Mouse (Mus musculus) midbrain, embryonic 14.5 days (tissue): ENCODE measurements at regions not wholly inside any gene's neighbourhood (a gene's known extent, or its start where the extent isn't known, plus 50 kb on each side); places are given as distances from the start of the nearest gene placed in this dataset.
"Not testable (repeated sequence)": the region's sequence is repeated elsewhere in the genome, so short reads cannot be mapped to it uniquely, and the experiment has no call there.

Experiments used
- ATAC-seq: fragments of 200-750 bp; cut with Nextera tagmentation; 2 replicates; pipeline ENCODE4 v1.8.0; 2017; ENCODE audit warnings: moderate number of reproducible peaks, moderate library complexity; ENCODE audit not compliant: low FRiP score, low TSS enrichment
- DNase-seq: peaks from one replicate; pipeline ENCODE4 v3.0.0-alpha.2; 2015
- H3K27ac ChIP-seq: fragments of 300-500 bp; sonication (generic); replicated peaks from 2 replicates; pipeline ENCODE4 v1.5.1; 2014; ENCODE audit warnings: mild to moderate bottlenecking, low read depth, low read length, moderate library complexity
- H3K27me3 ChIP-seq: fragments of 300-500 bp; sonication (generic); 2 replicates; pipeline ENCODE4 v1.6.1; 2014; ENCODE audit warnings: low read length, control low read depth, mixed read lengths; ENCODE audit not compliant: control insufficient read depth, insufficient read depth
- H3K36me3 ChIP-seq: fragments of 300-500 bp; sonication (generic); 2 replicates; pipeline ENCODE4 v1.6.1; 2014; ENCODE audit warnings: low read length, control low read depth; ENCODE audit not compliant: control insufficient read depth, insufficient read depth
- H3K4me1 ChIP-seq: fragments of 300-500 bp; sonication (generic); 2 replicates; pipeline ENCODE4 v1.6.1; 2014; ENCODE audit warnings: mild to moderate bottlenecking, antibody characterized with exemption, low read length, control low read depth; ENCODE audit not compliant: control insufficient read depth, insufficient read depth
- H3K4me2 ChIP-seq: fragments of 300-500 bp; sonication (generic); 2 replicates; pipeline ENCODE4 v1.6.1; 2014; ENCODE audit warnings: mild to moderate bottlenecking, low read length, moderate library complexity
- H3K4me3 ChIP-seq: fragments of 300-500 bp; sonication (generic); replicated peaks from 2 replicates; pipeline ENCODE4 v1.5.1; 2014; ENCODE audit warnings: low read depth, low read length
- H3K9ac ChIP-seq: fragments of 300-500 bp; sonication (generic); replicated peaks from 2 replicates; pipeline ENCODE4 v1.6.1; 2014; ENCODE audit warnings: mild to moderate bottlenecking, low read length, moderate library complexity
- H3K9me3 ChIP-seq: fragments of 300-500 bp; sonication (generic); 2 replicates; pipeline ENCODE4 v1.6.1; 2016; ENCODE audit warnings: low read length, control low read depth, mixed read lengths; ENCODE audit not compliant: control insufficient read depth
- WGBS: fragments of 180-500 bp; shearing (Covaris S2); extraction: QIAGEN DNeasy Blood & Tissue Kit; methylation state at CpG from one replicate; pipeline ENCODE4 v1.1.7; 2014; 5-methylcytosine and 5-hydroxymethylcytosine counted together

DNA sequence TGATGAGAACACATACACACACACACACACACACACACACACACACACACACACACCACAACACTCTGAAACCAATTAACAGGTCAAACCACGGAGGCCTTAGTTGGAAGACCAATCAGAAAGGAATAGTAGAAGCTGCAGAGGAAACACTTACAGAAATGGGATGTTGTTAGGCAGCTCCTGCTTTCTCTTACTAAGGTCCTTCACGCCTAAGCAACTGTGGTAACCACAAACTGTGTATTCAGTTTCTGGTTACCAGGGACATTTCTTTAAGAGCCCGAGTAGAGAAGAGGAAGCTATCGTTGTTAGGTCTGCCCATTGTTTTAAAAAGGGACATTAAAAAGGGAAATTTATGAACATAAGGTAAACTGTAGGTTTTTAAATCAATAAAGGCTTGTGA lies 70.1 kb upstream of the Olfr1507 start:
- no peak overlapping the region for H3K4me2 ChIP-seq
- H3K9ac ChIP-seq: no peak overlapping the region
- H3K27ac ChIP-seq: no peak overlapping the region
- no peaks in the 10 kb centered on the region for H3K27me3 ChIP-seq
- no peaks in the 10 kb centered on the region for H3K36me3 ChIP-seq
- no peaks in the 10 kb centered on the region for H3K9me3 ChIP-seq
- H3K4me3 ChIP-seq: no peak overlapping the region
- H3K4me1 ChIP-seq: no peaks in the 10 kb centered on the region
- DNase-seq: no peak
- ATAC-seq: no peak
- 77% methylated on average over 4 of the region's 4 CpGs for WGBS

DNA sequence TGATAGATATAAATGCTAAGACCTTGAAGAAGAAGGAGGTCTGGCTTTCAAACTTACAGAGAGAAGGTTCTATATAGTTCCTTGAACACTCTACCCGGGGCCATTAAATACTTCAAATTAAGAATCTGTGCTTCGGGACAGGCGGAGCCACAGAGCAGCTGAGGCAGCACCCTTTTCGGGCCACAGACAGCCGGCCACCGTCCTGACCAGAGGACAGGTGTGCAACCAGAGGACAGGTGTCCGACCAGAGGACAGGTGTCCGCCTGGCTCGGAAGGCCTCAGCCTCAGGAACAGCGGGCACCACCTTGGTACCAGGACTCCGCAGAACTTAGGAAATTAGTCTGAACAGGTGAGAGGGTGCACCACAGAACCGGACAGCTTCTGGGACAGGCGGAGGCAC lies 60.8 kb upstream of the Olfr1507 start:
- H3K27ac ChIP-seq, H3K4me1 ChIP-seq, DNase-seq, H3K27me3 ChIP-seq, ATAC-seq, H3K4me3 ChIP-seq, H3K36me3 ChIP-seq, H3K9me3 ChIP-seq, H3K9ac ChIP-seq, H3K4me2 ChIP-seq: not testable (repeated sequence)
- 93% methylated on average over 13 of the region's 13 CpGs for WGBS

- H3K36me3 ChIP-seq: no peaks in the 10 kb centered on the region
These were observed 57.9 kb upstream of the Olfr1507 start for GRCm38 (mm10) chr14:52553399-52553798.

DNA sequence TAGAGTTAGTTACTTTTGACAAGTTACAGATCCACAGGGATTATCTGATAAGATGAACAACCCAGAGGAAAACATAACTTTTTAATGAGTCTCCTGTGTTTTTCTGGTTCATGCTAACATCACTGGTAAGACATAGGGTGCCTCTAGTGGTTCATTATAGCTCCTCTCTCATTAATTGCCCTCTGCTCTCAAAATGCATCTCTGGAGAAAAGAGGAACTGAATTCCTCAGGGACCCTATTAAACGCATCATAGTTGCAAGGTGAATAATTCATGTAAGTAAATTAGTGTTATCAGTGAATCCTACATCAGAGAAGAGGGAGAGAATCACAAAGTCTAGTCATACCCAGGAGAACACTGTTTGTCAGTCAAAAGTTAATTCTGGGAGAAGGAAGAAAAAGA lies 52.4 kb upstream of the Olfr1507 start:
- Histone ChIP-seq H3K4me3 (no peak overlapping the region), H3K9ac (no peak overlapping the region), H3K27ac (no peak overlapping the region), H3K4me1 (no peaks in the 10 kb centered on the region), H3K9me3 (no peaks in the 10 kb centered on the region), H3K4me2 (no peak overlapping the region), H3K27me3 (no peaks in the 10 kb centered on the region), H3K36me3 (no peaks in the 10 kb centered on the region)
- DNase-seq: peak; percentile 3
- WGBS: 63% methylated on average over 1 of the region's 1 CpGs
- ATAC-seq: no peak

More at GRCm38 (mm10) chr14:52553399-52553798, 57.9 kb upstream of the Olfr1507 start:
- no peaks in the 10 kb centered on the region for H3K4me1 ChIP-seq
- no peak overlapping the region for H3K9ac ChIP-seq
- H3K27me3 ChIP-seq: no peaks in the 10 kb centered on the region
- H3K9me3 ChIP-seq: no peaks in the 10 kb centered on the region
- no peak for DNase-seq
- no peak overlapping the region for H3K4me2 ChIP-seq
- no peak for ATAC-seq
- H3K27ac ChIP-seq: no peak overlapping the region
- H3K4me3 ChIP-seq: no peak overlapping the region
